Mouse (Mus musculus) kidney, adult 2 months (tissue): Measurements from ENCODE around the gene Nr6a1. TPM values are rescaled to one million over a fixed set of nuclear protein-coding genes. Genes with fewer than 3 reads are reported as not detected.

Experiments used
- DNase-seq: peaks from one replicate; pipeline ENCODE4 v3.0.0; 2021
- H3K27ac ChIP-seq: fragments of 200-500 bp; 2 replicates; pipeline ENCODE4 v1.5.1; 2012; ENCODE audit warnings: low read depth, low read length, control low read depth, inconsistent platforms; ENCODE audit not compliant: insufficient read depth
- H3K27me3 ChIP-seq: fragments of 200-500 bp; replicated peaks from 2 replicates; pipeline ENCODE4 v1.6.1; 2012; ENCODE audit warnings: mild to moderate bottlenecking, moderate library complexity, low read length, inconsistent platforms; ENCODE audit not compliant: control insufficient read depth, insufficient read depth
- H3K36me3 ChIP-seq: fragments of 200-500 bp; 2 replicates; pipeline ENCODE4 v1.6.1; 2012; ENCODE audit warnings: mild to moderate bottlenecking, moderate library complexity, low read length, inconsistent platforms; ENCODE audit not compliant: control insufficient read depth, insufficient read depth
- H3K4me1 ChIP-seq: fragments of 200-500 bp; 2 replicates; pipeline ENCODE4 v1.6.1; 2011; ENCODE audit warnings: low read length; ENCODE audit not compliant: control insufficient read depth, insufficient read depth
- H3K4me3 ChIP-seq: fragments of 200-500 bp; 2 replicates; pipeline ENCODE4 v1.5.1; 2011; ENCODE audit warnings: mild to moderate bottlenecking, low read depth, low read length, control low read depth; ENCODE audit not compliant: insufficient read depth
- CTCF ChIP-seq: fragments of 200-500 bp; conservative IDR thresholded peaks from 2 replicates; pipeline ENCODE4 v1.5.1; 2011; ENCODE audit warnings: low read depth, mild to moderate bottlenecking, control low read depth, low read length, moderate library complexity, mixed read lengths; ENCODE audit not compliant: insufficient read depth, insufficient read length
- POLR2A ChIP-seq: fragments of 200-500 bp; IDR thresholded peaks from one replicate; pipeline ENCODE4 v1.6.1; 2011; ENCODE audit warnings: low read depth, low read length, control low read depth
- WGBS: fragments of 180-500 bp; shearing (Covaris S2); methylation state at CpG from one replicate; pipeline ENCODE4 v1.1.7; 2018; 5-methylcytosine and 5-hydroxymethylcytosine counted together
- polyA plus RNA-seq: library from polyadenylated mRNA; depleted of rRNA; stranded (reverse); fragments of >200 nt; gene quantifications from 2 replicates; pipeline ENCODE4 v1.2.3, GENCODE M21; 2012

Gene Nr6a1
- polyA plus RNA-seq, 1 experiment: 2.6 TPM

DNA sequence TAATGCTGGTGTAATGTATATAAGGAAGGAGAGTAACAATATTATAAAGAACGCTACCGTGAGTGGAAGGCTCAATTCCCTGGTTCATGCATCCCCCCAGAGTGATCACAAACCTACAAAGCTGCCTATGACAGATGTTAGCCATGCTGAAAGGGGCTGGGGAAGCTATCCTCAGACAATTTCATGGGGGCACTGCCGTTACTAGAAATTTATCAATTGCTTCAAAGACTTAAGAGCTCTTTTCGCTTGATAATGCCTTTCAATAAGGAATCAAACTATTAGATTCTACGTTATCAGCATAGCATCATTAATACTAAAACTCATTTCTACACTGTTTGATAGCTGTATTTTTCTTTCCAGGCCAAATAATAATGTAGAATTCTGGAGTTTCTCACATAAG lies 144.1 kb downstream of the Nr6a1 start:
- no peaks in the 10 kb centered on the region for H3K27me3 ChIP-seq
- DNase-seq: no peak
- 96% methylated on average over 5 of the region's 5 CpGs for WGBS

DNA sequence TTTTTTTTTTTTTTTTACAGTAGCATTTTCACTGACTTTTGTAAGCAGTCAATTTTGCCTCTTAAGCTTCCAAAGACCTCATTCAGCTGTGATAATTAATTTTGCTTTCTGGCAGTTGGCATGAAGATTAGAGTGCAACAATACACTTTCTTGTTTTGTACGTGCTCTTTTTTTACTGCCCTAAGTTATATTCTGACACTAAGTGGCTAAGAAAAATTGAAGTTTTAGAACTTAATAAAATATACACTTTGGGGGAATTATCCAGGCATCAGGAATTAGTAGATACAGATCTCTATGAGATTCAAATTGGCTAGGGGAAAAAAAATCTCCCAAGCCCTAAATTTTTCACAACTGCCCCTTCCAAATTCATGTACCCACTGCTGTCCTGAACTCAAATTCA lies 144.8 kb downstream of the Nr6a1 start:
- H3K27me3 ChIP-seq: no peaks in the 10 kb centered on the region
- TF ChIP-seq POLR2A (no peak), CTCF (no peak)
- 36% methylated on average over 1 of the region's 1 CpGs for WGBS
- no peak for DNase-seq
- H3K36me3 ChIP-seq: no peaks in the 10 kb centered on the region
- H3K4me3 ChIP-seq: no peak overlapping the region
- no peak overlapping the region for H3K27ac ChIP-seq
- H3K4me1 ChIP-seq: peaks cover 6% of the 10 kb centered on the region; the same call in 1 of the 2 replicates

More for the DNA sequence above, 144.1 kb downstream of the Nr6a1 start:
- no peaks in the 10 kb centered on the region for H3K36me3 ChIP-seq
- no peak overlapping the region for H3K27ac ChIP-seq
- no peak for TF ChIP-seq POLR2A
- TF ChIP-seq CTCF: no peak
- no peak overlapping the region for H3K4me3 ChIP-seq
- H3K4me1 ChIP-seq: peaks cover 6% of the 10 kb centered on the region; the same call in 1 of the 2 replicates

- TF ChIP-seq POLR2A (no peak), CTCF (no peak)
- whole genome bisulfite sequencing: 46% methylated on average over 6 of the region's 6 CpGs
- H3K27ac ChIP-seq: no peak overlapping the region
- no peaks in the 10 kb centered on the region for H3K36me3 ChIP-seq
- H3K27me3 ChIP-seq: no peaks in the 10 kb centered on the region
- DNase-seq: peak; percentile 14
- H3K4me1 ChIP-seq: peaks cover 6% of the 10 kb centered on the region; the same call in 1 of the 2 replicates
- H3K4me3 ChIP-seq: no peak overlapping the region
These were observed 145.4 kb downstream of the Nr6a1 start for GRCm38 (mm10) chr2:38781945-38782720.

DNA sequence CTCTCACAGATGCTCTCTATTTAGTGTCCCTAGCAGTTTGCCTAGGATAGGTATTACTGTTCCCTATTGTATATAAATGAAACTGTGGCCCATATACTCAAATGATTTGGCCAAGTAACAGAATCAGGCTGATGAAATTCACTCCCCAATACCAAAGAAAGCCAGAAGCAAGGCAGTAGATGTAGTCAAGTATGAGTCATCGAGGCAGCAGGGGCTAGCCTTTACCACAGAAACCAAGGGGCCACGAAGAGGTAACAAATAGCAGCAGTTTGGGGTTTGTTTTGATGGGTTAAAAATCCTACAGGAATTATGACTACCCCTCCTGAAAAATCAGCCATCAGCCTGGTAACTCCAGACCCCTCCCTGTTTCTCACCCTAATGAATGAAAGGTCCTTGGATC lies 147.5 kb downstream of the Nr6a1 start:
- 84% methylated on average over 2 of the region's 2 CpGs for WGBS
- no peaks in the 10 kb centered on the region for H3K36me3 ChIP-seq

GRCm38 (mm10) chr2:38777326-38777725 lies 150.2 kb downstream of the Nr6a1 start:
- Histone ChIP-seq H3K36me3 (no peaks in the 10 kb centered on the region), H3K27me3 (no peaks in the 10 kb centered on the region), H3K4me3 (no peak overlapping the region), H3K27ac (no peak overlapping the region), H3K4me1 (no peaks in the 10 kb centered on the region)
- no peak for DNase-seq
- 82% methylated on average over 2 of the region's 2 CpGs for WGBS
- TF ChIP-seq POLR2A (no peak), CTCF (no peak)

More for the DNA sequence above, 147.5 kb downstream of the Nr6a1 start:
- Histone ChIP-seq H3K4me1 (no peaks in the 10 kb centered on the region; the same call in 1 of the 2 replicates), H3K4me3 (no peak overlapping the region), H3K27ac (no peak overlapping the region), H3K27me3 (no peaks in the 10 kb centered on the region)
- no peak for DNase-seq
- TF ChIP-seq CTCF: no peak
- no peak for TF ChIP-seq POLR2A

- H3K27ac ChIP-seq: no peak overlapping the region
- 84% methylated on average over 2 of the region's 2 CpGs for WGBS
These were observed 152.6 kb downstream of the Nr6a1 start for GRCm38 (mm10) chr2:38774936-38775335.

DNA sequence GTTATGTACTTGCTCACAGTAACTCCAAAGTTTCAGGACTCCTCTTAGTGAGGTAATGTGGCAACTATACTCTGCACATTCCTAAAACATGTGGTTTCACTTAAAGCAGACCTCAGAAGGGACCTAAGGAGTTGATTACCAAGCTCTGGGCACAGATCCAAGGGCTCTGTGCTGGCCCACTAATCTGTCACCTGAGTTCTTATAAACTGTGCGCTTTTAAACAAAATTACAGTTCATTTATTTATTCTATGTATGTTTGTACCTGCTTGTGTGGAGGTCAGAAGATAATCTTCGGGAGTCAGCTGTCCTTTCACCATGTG lies 156.1 kb downstream of the Nr6a1 start:
- no peaks in the 10 kb centered on the region for H3K36me3 ChIP-seq
- TF ChIP-seq POLR2A: no peak
- no peak for TF ChIP-seq CTCF
- H3K4me1 ChIP-seq: no peaks in the 10 kb centered on the region
- no peak overlapping the region for H3K4me3 ChIP-seq
- H3K27me3 ChIP-seq: no peaks in the 10 kb centered on the region
- no peak for DNase-seq
- 43% methylated on average over 2 of the region's 2 CpGs for WGBS
- no peak overlapping the region for H3K27ac ChIP-seq

More at GRCm38 (mm10) chr2:38774936-38775335, 152.6 kb downstream of the Nr6a1 start:
- Histone ChIP-seq H3K36me3 (no peaks in the 10 kb centered on the region), H3K4me3 (no peak overlapping the region), H3K4me1 (no peaks in the 10 kb centered on the region), H3K27me3 (no peaks in the 10 kb centered on the region)
- DNase-seq: no peak
- TF ChIP-seq CTCF: no peak
- TF ChIP-seq POLR2A: no peak
